Mouse (Mus musculus) lung, postnatal 4 days (tissue): Measurements from ENCODE around the gene 1700029H14Rik.

ENCODE experiments used
- DNase-seq, 2 experiments: peaks; one replicate each; pipeline ENCODE4 v3.0.0; 2021

Gene 1700029H14Rik

DNA sequence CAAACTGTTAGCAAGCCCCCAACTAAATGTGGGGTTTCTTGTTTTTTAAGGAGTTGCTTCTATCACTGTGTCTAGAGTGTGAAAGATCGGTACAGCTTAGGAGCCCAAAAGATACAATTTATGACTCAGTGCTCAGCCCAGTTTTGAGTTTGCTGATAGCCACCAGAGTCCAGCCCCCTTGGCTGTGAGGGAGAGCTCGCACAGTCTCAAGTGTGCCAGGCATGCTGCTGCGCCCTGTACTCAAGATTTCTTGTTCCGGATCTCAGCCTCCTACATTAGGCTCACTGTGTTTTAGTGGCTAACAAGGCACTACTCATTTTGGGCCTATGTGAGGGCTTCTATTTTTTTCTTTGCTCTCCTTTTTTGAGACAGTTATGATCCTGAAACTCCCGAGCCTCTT is 22.1 kb downstream of the 1700029H14Rik start:
- DNase-seq: peak in 1 of 2 experiments; percentile 45

DNA sequence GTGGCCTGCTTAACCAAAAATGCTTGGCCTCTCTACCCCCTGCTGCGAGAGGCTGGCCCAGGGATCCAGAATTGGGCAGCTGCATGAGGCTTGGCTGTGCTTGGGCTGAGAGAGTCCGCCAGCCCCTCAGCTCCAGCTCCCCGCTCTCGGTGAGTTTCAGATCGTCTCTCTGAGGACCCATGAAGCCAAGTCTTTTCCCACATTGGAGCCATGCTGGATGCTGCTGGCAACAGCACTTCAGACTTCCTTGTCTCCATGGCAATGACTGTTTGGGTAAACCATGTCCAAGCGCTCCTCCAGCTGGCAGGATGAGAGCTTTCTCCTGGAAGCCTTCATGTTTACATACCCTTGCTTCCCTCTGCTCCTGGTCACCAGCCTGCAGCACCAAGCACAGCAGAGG is 23.4 kb downstream of the 1700029H14Rik start:
- peak; percentile 76 to 89 for DNase-seq

- DNase-seq: no peak
Measured at GRCm38 (mm10) chr8:13537102-13537501, 25.2 kb downstream of the 1700029H14Rik start.

DNA sequence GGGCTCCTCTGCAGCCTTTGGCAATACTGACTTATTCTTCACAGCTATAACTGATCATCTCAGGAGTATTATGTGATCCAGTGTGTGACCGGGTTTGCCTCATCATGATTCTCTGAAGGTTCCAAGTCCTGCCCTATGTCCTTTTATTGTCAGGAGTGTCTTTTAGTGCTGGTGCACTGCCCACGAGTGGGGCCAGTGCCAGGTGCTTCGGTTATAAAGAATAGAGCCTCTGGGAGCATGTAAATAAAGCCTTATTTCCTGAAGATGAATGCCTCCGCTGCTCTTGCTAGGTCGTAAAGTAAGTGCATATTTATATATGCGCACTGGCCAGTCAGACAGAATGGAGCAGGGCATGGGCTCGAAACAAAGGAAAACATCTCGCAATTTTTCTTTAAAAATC is 29.1 kb downstream of the 1700029H14Rik start:
- peak in 1 of 2 experiments; percentile 59 for DNase-seq

DNA sequence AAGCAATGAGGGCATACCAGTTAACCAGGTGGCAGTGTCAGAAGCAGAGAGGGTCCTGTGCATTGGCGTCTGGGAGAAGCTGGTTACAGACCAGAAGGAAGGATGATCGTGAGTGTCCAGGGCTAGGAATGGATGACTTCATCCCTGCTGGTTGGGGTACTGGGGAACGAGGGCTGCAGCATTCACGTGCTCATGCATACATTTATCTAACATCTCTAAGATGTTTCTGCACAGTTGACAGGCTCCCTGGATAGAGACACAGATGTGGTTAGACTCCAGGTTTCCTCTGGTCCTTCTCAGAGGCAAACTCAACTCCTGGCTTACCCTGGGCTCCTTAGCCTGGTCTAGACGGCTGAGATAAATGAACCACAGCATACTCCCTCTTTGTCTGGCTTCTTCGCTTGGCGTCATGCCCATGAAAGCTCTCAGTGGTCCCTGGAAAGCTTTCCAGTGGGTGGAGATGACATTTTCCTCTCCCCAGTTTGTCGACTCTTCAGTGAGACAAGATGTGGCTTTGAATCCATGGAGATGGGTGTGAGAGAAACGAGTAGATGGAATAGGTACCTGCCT is 30.6 kb downstream of the 1700029H14Rik start:
- DNase-seq: peak in 1 of 2 experiments; percentile 41

GRCm38 (mm10) chr8:13530941-13531340 is 31.3 kb downstream of the 1700029H14Rik start:
- DNase-seq: peak; percentile 89 to 96

GRCm38 (mm10) chr8:13530401-13530800 is 31.9 kb downstream of the 1700029H14Rik start:
- DNase-seq: no peak

DNA sequence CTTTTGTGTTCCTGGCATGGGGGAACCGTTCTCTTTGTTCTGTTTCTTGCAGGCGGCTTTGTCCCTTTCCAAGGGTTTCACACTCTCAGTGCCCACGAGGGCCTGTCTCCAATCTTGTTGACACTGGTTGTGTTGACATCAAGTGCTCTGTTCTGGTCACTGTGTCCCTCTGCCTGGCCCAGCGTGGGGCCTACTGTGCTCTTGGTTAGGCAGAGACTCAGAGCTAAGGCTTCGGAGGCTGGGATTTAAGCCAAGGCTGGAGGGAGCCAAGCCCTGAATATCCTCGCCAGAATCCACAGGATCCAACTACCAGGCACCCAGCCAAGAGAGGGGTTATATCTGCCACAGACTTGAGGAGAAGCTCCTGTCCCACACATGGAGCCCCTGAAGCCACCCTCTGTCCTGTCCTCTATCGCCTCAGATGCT is 32.4 kb downstream of the 1700029H14Rik start:
- peak; percentile 82 to 91 for DNase-seq

DNA sequence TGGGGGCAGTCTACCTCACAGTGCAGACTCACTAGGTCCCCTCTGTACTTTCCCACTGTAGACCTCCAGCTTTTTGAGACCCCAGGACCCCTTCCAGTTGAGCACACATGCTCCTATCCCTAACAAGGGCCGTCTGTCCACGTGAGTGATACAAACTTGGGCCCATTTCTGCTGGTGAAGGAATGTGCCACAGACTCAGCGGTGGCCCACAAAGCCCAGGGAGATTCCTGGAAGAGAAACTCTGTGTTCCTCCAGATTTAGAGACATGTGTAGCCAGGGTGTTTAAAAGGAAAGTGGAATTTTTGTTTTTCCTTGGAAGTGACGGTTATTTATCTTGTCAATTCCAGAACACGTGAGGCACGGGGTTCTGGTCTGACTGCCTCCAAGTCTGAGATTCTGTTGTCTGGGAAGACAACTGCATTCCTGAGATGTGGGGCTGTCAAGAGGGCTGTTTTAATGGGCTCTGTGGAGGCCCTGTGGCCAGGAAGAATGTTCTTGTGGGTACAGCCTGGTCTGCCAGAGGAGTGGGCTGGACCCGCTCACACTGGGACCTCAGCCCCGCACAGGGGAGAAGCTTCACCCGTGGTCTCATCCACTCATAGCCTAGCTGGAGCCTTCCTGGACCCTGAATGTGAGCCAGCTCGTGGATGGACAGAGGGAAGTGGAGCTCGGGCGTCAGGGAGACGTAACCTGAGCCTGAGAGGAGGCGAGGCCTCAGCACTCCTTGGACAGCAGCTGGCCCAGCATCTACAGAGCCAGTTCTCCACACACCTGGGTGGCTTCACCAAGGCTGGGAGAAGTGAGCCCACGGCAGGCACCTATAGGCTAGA is 33.0 kb downstream of the 1700029H14Rik start:
- peak in 1 of 2 experiments; percentile 22 for DNase-seq

DNA sequence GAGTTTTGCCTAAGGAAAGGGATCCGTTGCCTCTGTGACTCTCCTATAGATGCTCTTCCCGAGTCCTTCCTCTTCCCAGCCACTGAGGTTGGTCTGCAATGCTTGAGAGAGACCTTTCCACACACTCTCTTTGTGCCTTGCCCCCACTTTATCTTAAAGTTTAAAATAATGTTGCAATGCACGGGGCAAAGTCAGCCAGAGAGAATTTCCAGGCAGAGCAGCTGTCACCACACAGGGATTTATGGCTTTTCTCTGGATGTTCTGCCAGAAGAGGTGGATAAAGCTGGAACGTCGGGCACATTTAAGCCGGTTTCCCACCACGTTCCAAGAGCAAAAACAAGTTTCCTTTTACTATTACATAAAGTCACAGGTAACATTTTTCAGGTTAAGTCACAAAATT is 40.9 kb downstream of the 1700029H14Rik start:
- peak in 1 of 2 experiments; percentile 6 for DNase-seq

GRCm38 (mm10) chr8:13520349-13520748 is 41.9 kb downstream of the 1700029H14Rik start:
- DNase-seq: peak in 1 of 2 experiments; percentile 6

DNA sequence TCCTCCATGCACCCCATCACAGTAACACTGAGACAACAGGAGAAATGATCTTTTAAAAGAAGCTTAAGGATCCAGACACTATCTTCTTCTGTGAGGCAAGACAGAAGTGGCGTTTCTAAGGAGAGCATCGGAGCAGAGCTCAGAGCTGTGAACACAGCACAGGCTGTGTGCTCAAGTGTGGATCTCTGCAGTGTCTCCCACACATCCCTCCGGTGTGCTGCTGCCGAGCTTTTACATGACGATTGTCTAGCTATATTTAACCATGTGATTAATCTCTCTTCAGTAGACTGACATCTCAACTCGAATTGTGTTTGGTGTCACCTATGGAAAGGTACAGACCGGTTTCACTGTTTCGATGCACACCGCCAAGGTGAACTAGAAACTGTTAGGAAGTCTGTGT is 42.8 kb downstream of the 1700029H14Rik start:
- peak in 1 of 2 experiments; percentile 14 for DNase-seq

GRCm38 (mm10) chr8:13517284-13517781 is 44.9 kb downstream of the 1700029H14Rik start:
- peak in 1 of 2 experiments; percentile 27 for DNase-seq

DNA sequence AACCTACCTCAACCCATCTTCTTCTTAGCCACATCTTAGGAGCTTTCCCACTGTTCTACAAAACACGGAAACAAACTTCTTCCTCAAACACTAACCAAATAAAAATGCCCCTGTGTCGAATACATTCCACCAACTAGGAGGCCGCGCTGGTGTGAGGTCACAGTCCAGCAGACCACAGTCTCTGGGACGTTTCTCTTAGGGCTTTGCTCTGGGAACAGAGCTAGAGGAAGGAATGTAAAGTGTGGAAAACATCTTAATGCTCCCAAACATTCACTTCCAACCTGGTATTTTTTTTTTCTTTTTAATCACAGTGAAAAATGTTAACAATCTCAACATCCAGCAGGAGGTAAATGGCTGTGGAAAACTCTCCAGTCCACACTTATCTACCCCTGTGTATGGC is 45.5 kb downstream of the 1700029H14Rik start:
- DNase-seq: peak in 1 of 2 experiments; percentile 41

DNA sequence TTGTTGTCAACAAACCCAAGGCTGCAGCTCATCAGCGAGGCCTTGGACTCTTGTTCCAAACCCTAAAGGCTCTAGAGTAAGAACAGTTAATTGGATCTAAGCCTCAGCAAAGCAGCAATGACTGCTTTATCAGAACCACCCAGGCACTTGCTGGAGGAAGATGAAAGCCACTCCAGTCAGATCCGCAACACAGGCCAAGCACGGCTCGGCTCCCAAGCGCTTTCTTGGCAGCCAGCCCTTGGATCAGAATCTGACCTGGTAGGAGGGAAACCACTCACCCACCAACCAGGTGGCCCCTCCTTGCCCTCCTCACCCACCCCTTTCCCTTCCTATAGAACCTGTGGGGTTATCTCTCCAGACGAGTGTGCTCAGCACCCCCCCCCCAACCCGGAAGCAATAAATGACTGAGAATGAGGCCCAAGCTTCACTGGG is 46.2 kb downstream of the 1700029H14Rik start:
- DNase-seq: peak; percentile 68 to 83

DNA sequence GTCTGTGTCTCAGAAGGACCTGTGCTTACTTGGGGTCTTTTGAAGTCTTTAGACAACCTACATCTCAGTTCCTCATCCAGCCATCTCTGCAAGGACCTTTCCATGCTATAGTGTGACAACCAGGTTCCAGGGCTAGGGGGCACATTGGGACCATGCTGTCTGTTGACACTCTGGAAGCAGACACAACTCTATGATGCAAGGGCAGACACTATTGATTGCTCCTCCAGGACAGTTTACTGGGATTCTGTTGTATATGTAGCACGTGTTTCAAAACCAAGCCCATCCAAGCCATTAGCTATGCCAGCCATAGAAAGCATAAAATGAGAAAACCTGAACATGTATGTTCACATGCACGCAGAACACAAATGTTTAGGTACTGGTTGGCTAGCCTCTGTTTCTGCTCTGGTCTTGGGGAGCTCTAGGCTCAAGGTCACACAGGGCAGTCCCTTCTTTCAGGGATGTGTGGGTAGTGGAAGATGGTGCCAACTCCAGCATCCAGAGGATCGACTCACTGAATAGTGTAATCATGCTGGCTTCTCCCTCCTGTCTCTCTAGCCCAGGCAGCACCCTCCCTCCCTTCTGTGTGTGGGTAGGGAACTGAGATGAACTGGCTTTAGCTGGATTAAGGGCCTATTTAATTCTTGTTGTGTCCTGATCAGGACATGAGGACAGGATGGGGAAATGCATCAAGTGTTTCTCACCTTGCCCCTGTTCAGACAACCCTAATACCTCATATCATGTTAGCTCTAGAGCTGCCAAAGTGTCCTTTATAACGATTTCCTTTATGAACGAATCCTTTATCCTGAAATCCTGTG is 48.5 kb downstream of the 1700029H14Rik start:
- no peak for DNase-seq

DNA sequence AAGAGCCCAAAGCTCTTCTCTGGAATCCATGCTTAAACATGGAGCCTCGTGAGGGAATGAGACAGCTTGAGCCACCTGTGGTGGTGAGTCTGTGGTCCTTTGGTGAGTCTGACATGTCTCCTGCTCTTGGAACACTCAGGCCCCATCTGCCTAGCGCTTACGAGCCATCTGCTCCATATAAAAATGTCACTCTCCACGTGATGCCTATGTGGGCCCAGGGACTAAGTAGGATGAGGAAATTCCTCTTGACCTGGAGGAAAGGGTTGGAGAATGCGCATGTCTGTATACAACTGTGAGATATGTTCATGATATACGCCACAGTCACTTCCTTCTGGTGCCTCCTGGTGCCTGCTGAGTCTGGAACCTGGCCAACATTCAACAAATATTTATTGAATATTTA is 49.6 kb downstream of the 1700029H14Rik start:
- DNase-seq: peak in 1 of 2 experiments; percentile 20

DNA sequence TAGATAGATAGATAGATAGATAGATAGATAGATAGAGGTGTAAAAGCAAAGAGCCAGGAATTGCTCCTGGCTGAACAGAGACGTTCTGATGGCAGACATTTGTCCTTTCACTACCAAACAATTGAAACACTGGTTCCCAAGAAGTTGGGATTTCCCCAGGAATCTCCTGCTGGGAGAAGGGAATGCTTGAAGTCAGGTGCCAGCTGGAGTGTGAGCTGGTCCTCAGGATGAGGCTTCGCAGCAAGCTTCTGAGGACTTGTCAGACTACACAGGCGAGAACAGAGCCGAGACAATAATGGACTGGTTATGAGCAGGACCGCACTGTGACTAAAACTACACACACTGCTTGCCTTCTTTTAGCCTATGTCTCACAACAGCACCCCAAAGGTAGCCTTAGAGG is 50.2 kb downstream of the 1700029H14Rik start:
- no peak for DNase-seq

DNA sequence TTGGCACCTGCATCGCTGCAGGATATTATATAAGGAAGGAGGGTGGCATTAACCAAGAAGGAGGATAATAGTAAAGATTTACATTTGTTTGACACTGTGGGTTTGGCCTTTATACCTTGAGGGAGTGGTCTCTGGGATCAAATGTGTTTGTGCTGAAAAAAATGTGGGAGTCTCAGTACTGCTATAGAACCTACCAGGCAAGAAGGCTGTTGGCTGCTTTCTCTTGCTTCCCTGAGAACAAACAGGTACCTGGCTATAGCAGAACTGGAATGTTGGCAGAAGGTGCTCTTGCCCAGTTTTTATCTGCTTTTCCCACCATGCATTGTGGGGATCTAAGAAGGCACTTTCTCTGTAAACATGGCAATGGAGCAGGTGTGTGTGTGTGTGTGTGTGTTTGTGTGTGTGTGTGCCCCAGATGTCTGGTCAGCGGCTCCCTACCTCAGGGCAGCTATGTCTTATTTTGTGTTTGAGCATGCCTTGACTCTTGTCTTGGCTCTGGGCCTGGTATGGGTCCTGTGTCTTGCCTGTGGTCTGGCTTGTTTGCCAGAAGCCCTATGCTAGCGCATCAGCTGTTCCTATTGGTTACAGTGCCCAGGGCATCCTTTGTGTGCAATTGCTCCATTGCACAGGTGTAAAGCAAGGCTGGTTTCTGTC is 54.9 kb downstream of the 1700029H14Rik start:
- peak in 1 of 2 experiments; percentile 26 for DNase-seq

- DNase-seq: peak; percentile 84 to 90
Measured at GRCm38 (mm10) chr8:13506849-13507248, 55.4 kb downstream of the 1700029H14Rik start.

- no peak for DNase-seq
Measured at GRCm38 (mm10) chr8:13504894-13505674, 57.2 kb downstream of the 1700029H14Rik start.
